Mouse (Mus musculus): ENCODE measurements around the gene Arv1. TPM values are rescaled to one million over a fixed set of nuclear protein-coding genes. Genes with fewer than 3 reads are reported as not detected.

Gene Arv1
- polyA plus RNA-seq, 1 experiment from 2014 or later, result 13.3 TPM

- no peak overlapping the region for H3K9ac ChIP-seq (ENCODE audit: low read depth, low read length)
- H3K4me1 ChIP-seq (replicated peaks; ENCODE audit: control insufficient read depth, insufficient read depth, low read length), result no peaks in the 10 kb centered on the region
- H3K9me3 ChIP-seq (ENCODE audit: control insufficient read depth), result no peaks in the 10 kb centered on the region
- H3K4me3 ChIP-seq (ENCODE audit: low read depth, low read length), result no peak overlapping the region
- no peak overlapping the region for H3K27ac ChIP-seq (ENCODE audit: low read depth, low read length)
- peak; percentile 84 for TF ChIP-seq CTCF (IDR thresholded peaks at IDR 0.05; ENCODE audit: low read depth)
- no peaks in the 10 kb centered on the region for H3K27me3 ChIP-seq (replicated peaks; ENCODE audit: control insufficient read depth, insufficient read depth, low read length)
- 59% methylated on average over 1 of the region's 1 CpGs for WGBS
- no peak overlapping the region for H3K4me2 ChIP-seq (replicated peaks; ENCODE audit: low read depth)
- 0 out of 2 replicates have a peak, but pooled peaks have one; percentile 7 for ATAC-seq
- H3K36me3 ChIP-seq (ENCODE audit: control insufficient read depth, insufficient read depth), result peaks cover 21% of the 10 kb centered on the region
Measured at GRCm38 (mm10) chr8:124739268-124739667, 17.3 kb downstream of the Arv1 start.

DNA sequence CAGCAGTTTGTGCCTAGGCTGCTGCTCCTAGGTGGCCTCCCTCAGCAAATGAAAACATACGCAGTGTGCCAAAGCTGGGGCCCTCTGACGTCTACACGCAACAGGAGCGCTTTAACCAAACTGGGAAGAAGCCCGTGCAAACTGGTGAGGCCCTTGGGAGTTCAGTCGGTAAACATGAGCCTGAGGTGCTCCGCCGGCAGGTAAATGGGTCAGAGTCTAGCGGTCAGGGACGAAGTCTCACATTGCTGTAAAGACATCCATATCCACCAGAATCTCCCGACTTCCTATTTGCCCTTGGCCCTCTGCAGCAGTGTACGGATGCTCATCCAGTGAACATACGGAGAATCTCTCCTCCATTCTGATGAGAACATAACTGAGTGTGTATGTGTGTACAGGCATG lies 24.7 kb downstream of the Arv1 start:
- H3K36me3 ChIP-seq (ENCODE audit: control insufficient read depth, insufficient read depth), result no peaks in the 10 kb centered on the region
- H3K27me3 ChIP-seq (replicated peaks; ENCODE audit: control insufficient read depth, insufficient read depth, low read length), result peaks cover 17% of the 10 kb centered on the region
- H3K9me3 ChIP-seq (ENCODE audit: control insufficient read depth), result no peaks in the 10 kb centered on the region
- TF ChIP-seq CTCF (IDR thresholded peaks at IDR 0.05; ENCODE audit: low read depth), result no peak
- 39% methylated on average over 13 of the region's 13 CpGs for WGBS
- no peak overlapping the region for H3K27ac ChIP-seq (ENCODE audit: low read depth, low read length)
- H3K4me3 ChIP-seq (ENCODE audit: low read depth, low read length), result no peak overlapping the region
- no peak overlapping the region for H3K4me2 ChIP-seq (replicated peaks; ENCODE audit: low read depth)
- H3K9ac ChIP-seq (ENCODE audit: low read depth, low read length), result no peak overlapping the region
- no peak for ATAC-seq
- no peaks in the 10 kb centered on the region for H3K4me1 ChIP-seq (replicated peaks; ENCODE audit: control insufficient read depth, insufficient read depth, low read length)

DNA sequence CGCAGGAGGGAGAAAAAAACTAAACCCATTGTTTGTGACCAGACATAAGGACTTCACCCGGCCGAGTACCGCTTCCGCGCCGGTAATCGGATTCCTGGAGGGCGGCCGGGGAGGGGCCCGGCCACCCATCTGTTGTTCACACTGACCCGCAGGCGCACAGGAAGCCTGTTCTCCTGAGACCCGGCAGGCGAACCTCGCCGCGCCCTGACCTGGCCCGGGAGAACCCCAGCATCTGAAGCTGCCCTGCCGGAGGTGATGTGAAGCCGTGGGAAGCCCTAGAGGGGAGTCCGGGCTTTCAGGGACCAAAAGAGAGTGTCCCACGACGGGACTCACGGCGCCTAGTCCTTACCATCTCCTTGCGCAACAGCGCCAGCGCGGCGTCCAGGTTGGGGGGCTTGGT lies 29.3 kb downstream of the Arv1 start:
- Histone ChIP-seq H3K36me3 (ENCODE audit: control insufficient read depth, insufficient read depth) (no peaks in the 10 kb centered on the region), H3K4me3 (ENCODE audit: low read depth, low read length) (peak overlapping the region; percentile 61), H3K9me3 (ENCODE audit: control insufficient read depth) (no peaks in the 10 kb centered on the region), H3K27ac (ENCODE audit: low read depth, low read length) (peak overlapping the region; percentile 31; the same call in 1 of the 2 replicates), H3K4me2 (replicated peaks; ENCODE audit: low read depth) (peak overlapping the region; percentile 91), H3K9ac (ENCODE audit: low read depth, low read length) (peak overlapping the region; percentile 28; the same call in 1 of the 2 replicates), H3K27me3 (replicated peaks; ENCODE audit: control insufficient read depth, insufficient read depth, low read length) (peaks cover 22% of the 10 kb centered on the region), H3K4me1 (replicated peaks; ENCODE audit: control insufficient read depth, insufficient read depth, low read length) (no peaks in the 10 kb centered on the region; the same call in 1 of the 2 replicates)
- peak; percentile 13; the same call in 1 of the 2 replicates for ATAC-seq
- no peak for TF ChIP-seq CTCF (IDR thresholded peaks at IDR 0.05; ENCODE audit: low read depth)
- under 1% methylated on average over 31 of the region's 31 CpGs for whole genome bisulfite sequencing

DNA sequence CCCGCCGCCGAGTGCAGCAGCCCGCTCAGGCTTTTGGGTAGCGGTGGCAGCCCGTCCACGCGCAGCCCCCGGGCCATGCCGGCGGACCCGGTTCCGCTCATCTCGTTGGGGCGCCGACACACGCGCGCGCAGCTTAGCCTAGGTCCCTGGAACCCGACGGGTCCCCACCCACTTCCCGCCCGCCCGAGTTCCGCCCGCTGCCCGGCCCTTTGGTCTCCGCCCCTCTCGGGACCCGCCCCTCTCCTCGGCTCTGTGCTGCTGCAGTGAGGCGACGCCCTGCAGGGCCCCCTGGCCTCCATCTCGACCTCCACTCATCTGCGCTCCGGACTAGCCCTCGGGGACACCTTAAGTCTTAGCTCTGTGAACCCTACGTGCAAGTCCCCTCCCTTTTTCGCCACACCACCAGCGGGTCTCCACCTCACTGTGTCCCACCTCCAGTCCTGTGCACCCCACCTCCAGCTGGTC lies 29.8 kb downstream of the Arv1 start, which contains the start of gene Fam89a:
Gene Fam89a (minus strand): TSS at position 124 of the 465 bp plus-strand sequence.
- Histone ChIP-seq H3K27me3 (replicated peaks; ENCODE audit: control insufficient read depth, insufficient read depth, low read length) (peaks cover 22% of the 10 kb centered on the region), H3K4me2 (replicated peaks; ENCODE audit: low read depth) (peak within 1 kb of the TSS; percentile 91), H3K4me3 (ENCODE audit: low read depth, low read length) (peak within 1 kb of the TSS; percentile 61), H3K36me3 (ENCODE audit: control insufficient read depth, insufficient read depth) (no peaks in the 10 kb centered on the region), H3K4me1 (replicated peaks; ENCODE audit: control insufficient read depth, insufficient read depth, low read length) (no peaks in the 10 kb centered on the region; the same call in 1 of the 2 replicates), H3K27ac (ENCODE audit: low read depth, low read length) (peak within 1 kb of the TSS; percentile 31; the same call in 1 of the 2 replicates), H3K9ac (ENCODE audit: low read depth, low read length) (peak within 1 kb of the TSS; percentile 28; the same call in 1 of the 2 replicates), H3K9me3 (ENCODE audit: control insufficient read depth) (no peaks in the 10 kb centered on the region)
- under 1% methylated on average over 38 of the region's 41 CpGs for WGBS
- TF ChIP-seq CTCF (IDR thresholded peaks at IDR 0.05; ENCODE audit: low read depth), result no peak
- ATAC-seq, result peak; percentile 42; the same call in 1 of the 2 replicates

DNA sequence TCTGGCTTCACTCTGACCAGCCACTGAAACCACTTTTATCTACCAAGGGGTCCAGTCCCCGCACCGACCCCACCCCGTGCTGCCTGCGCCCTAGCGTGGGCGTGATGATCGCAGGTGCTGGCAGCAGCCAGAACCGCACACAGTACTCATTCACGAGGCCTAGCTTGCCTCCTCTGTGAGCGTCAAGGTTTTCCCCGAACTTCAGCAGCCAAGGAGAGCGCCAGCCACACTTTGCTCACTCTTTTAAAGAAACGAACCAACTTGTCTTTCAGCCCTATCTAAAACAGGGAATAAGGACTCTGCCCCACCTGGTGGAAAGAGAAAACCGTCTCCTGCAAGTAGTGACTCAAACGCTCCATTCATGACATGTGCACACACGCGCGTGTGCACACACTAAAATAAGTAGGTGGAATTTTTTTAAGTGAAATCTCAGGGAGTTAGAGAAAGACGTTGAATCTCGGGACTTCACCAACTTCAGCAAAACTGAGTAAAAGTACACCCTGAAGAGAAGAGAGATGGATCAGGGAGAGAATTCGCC lies 30.5 kb downstream of the Arv1 start:
- no peak for ATAC-seq
- H3K4me3 ChIP-seq (ENCODE audit: low read depth, low read length), result no peak overlapping the region
- H3K9me3 ChIP-seq (ENCODE audit: control insufficient read depth), result no peaks in the 10 kb centered on the region
- 54% methylated on average over 21 of the region's 21 CpGs for WGBS
- TF ChIP-seq CTCF (IDR thresholded peaks at IDR 0.05; ENCODE audit: low read depth), result no peak
- peaks cover 22% of the 10 kb centered on the region for H3K27me3 ChIP-seq (replicated peaks; ENCODE audit: control insufficient read depth, insufficient read depth, low read length)
- H3K27ac ChIP-seq (ENCODE audit: low read depth, low read length), result no peak overlapping the region
- H3K4me1 ChIP-seq (replicated peaks; ENCODE audit: control insufficient read depth, insufficient read depth, low read length), result no peaks in the 10 kb centered on the region; the same call in 1 of the 2 replicates
- H3K36me3 ChIP-seq (ENCODE audit: control insufficient read depth, insufficient read depth), result no peaks in the 10 kb centered on the region
- H3K9ac ChIP-seq (ENCODE audit: low read depth, low read length), result no peak overlapping the region
- no peak overlapping the region for H3K4me2 ChIP-seq (replicated peaks; ENCODE audit: low read depth)

GRCm38 (mm10) chr8:124754101-124754791 lies 32.3 kb downstream of the Arv1 start:
- 0 out of 2 replicates have a peak, but pooled peaks have one; percentile 7 for ATAC-seq
- no peak for TF ChIP-seq CTCF (IDR thresholded peaks at IDR 0.05; ENCODE audit: low read depth)
- Histone ChIP-seq H3K27me3 (replicated peaks; ENCODE audit: control insufficient read depth, insufficient read depth, low read length) (peaks cover 22% of the 10 kb centered on the region), H3K9me3 (ENCODE audit: control insufficient read depth) (no peaks in the 10 kb centered on the region), H3K9ac (ENCODE audit: low read depth, low read length) (no peak overlapping the region), H3K36me3 (ENCODE audit: control insufficient read depth, insufficient read depth) (no peaks in the 10 kb centered on the region), H3K4me1 (replicated peaks; ENCODE audit: control insufficient read depth, insufficient read depth, low read length) (no peaks in the 10 kb centered on the region; the same call in 1 of the 2 replicates), H3K27ac (ENCODE audit: low read depth, low read length) (no peak overlapping the region), H3K4me3 (ENCODE audit: low read depth, low read length) (no peak overlapping the region), H3K4me2 (replicated peaks; ENCODE audit: low read depth) (no peak overlapping the region)
- 16% methylated on average over 11 of the region's 11 CpGs for WGBS
